Mouse (Mus musculus) ovary, postnatal 10 days (tissue): ENCODE measurements at regions not wholly inside any gene's neighbourhood (a gene's known extent, or its start where the extent isn't known, plus 50 kb on each side); places are given as distances from the start of the nearest gene placed in this dataset.

Experiments used
- DNase-seq: peaks from one replicate; pipeline ENCODE4 v3.0.0; 2022; ENCODE audit warnings: low spot score

DNA sequence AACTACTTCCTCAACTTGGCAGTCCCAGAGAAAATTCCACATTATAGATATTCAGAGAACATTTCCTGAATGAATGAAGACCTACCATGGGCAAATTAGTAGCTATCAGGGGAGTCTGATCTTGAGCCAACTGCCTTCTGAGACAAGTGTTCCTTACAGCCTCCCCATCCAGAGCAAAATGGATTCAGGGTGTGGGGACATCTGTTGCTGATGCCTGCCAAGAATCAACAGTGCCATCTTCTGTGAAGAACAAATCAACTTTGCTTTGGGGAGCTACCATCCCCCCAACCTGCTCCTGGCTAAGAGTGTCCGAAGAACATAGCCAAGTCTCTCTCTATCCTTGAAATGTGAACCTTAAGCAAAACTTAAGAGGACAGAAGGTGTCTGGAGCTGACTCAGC, 217.9 kb downstream of the Nedd1 start:
- no peak for DNase-seq

DNA sequence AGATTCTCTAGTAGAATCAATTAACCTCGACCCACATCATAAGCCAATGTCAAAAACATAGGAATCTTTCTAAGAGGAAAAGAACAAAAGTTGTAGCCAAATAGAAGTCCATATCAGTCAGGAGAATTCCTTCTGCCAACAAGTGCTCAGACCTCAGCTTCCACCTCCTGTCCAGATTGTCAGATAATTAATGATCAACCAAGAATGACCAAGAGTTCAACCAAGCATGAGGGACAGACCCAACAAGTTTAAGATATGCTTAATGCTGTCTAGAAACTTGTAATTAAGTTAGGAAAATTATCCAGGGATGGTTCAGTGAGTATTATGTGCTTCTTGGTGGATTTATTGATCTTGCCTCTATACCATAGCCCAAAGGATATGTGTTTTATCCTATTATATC, 238.6 kb downstream of the Nedd1 start:
- no peak for DNase-seq

DNA sequence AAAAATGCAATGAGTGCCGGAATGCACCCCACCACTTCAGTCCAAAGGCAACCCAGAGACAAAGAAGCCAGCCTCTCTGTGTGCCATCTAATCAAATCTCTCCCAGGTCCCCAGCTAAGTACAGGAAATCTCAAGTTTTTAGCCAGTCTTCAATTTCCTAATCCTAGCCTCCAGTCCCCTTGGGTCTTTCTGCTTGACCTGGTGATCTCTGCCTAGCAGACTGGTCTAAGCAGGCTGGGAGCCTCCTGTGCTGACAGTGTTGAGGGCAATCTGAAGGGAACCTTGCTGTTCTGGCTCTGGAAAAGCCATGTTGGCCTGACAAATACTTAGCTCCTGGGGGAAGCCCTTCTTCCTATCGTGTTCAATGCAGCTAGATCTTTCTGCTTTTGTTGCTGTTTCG, 248.9 kb downstream of the Nedd1 start:
- DNase-seq: no peak

DNA sequence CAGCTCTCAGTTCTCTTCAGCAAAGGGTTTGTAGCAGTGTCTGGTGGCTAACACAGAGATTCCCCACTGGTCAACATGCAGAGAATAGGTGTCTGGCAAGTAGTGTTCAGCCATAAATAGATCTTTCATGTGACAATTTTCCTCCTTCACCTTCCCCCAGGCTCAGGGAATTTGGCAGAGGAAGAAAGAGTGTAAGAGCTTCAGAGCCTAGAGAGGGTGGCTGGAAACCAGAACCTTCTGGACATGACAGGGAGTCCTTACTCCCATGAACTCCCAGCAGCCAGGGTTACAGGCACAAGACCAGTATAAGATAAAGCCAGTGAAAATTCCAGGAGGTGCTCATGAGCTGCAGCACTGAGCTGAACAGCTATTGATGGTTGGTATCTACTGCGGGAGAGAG, 251.1 kb downstream of the Nedd1 start:
- no peak for DNase-seq

DNA sequence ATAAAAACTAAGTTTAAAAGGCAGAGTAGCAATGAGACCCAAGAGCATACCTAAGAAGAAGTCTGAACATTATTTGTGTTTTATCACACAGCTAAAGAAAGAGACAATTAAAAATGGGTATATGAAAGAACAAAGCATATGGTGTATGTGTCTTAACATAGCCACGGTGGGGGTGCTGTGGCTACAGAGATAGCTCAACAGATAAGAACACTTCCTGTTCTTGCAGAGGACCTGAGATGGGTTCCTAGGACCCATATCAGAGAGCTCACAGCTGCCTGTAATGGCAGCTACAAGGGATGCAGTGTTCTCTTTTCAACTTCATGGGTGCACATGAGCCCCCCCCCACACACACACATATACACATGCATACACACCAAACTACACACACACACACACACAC, 267.0 kb downstream of the Nedd1 start:
- DNase-seq: no peak

DNA sequence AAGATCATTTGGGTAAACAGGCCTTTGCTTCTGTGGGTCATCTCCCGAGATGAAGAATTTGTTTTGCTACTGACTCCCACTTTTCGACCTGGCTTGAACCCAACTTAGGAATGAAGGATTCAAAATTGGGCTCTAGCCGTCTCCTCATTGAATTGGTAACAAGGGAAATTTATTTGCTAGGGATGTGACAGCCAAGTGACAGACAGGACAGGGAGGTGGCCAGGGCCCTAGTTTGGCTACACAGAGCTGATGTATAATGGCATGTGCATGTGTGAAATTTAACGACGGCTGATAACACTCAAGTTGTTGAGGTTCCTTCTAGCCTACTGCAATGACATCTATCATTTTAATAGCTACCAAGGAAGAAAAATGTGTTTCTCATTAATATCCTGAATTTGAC, 268.7 kb downstream of the Nedd1 start:
- no peak for DNase-seq

DNA sequence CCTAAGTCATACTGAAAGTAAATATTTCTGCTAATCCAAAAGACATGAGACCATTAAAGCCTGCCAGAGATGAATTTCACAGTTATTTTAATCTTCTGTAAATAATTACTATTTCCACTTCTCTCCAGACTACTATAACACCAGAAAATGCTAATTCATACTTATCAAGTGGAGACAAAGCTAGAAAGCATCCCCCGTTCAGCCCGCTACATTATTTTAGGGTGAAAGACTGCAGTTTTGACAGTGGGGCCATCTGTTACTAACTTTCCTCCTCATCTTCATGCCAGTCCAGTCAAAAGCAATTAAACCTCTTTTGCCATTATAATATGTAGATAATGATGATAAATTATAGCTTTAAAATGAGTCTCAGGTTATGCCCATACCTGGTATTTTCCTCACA, 276.3 kb downstream of the Nedd1 start:
- no peak for DNase-seq

DNA sequence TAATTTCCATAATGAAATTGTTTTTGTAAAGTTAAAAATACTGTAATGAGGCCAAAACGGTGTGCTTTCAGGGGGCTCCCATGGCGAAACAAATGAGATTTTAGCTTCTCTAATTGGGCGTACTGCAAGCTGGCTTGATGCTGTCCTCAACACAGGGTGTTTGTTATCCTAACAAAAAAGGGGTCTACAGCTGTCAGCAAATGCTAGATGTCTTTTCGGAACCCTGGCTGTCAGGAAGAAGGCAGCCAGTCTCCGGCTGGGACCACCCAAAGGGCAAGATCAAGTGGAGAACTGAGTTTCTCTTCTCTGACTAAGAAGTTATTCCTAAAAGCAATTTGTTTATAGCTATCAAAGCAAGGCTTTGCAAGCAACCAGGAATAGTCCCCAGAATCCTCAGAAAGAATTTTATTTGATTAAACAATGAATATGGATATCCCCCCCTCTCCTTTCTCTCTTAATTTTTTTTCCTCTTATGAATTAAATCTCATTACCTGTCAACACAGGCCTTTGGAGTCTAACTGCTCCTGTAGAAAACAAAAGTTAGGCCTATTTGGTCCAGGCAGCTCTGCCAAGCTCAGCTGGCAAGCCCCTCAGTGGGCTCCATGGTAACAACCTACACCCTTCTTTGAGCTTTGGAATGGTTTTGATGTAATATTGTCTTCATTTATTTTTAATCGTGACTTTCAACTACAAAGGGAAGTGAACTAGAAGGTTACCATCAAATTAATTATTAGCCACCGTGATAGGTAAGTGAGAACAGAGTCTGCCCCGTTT, 283.4 kb downstream of the Nedd1 start:
- DNase-seq: no peak

DNA sequence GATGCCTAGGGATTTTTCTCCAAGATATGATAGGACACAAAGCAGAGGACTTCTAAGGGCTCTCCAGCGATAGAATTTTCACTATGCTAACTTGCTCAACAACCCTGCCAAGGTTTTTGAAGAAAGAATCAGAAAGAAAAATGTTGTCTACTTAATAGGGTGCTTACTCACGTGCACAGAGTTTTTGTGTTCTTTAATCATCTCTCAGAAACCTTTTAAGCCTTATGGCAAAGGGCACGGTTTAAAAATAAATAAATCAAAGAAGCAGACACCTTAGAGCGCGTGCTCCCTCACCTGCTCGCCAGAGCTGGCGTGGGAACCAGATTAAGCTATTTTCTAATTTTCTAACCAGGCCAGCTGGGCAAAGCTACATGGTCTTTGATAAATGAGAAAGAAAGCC, 293.0 kb downstream of the Nedd1 start:
- no peak for DNase-seq

DNA sequence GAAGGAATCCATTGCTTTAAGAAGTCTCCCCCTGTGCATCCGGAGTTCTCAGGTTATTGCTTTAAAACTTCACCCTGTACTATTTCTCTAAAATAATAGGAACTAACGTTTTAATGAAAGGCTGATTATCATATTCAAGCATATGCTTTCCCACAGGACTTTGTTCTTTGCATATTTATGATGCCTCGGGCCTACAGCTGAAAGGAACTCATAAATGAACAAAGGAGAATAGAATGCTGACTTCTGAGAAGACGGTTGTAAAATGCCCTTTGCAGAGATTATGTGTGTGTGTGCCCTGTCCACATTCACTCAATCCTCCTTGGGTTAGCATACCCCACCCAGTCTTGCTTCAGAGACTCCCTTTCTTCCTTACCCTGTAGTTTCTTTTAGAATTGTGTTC, 294.2 kb downstream of the Nedd1 start:
- DNase-seq: no peak

DNA sequence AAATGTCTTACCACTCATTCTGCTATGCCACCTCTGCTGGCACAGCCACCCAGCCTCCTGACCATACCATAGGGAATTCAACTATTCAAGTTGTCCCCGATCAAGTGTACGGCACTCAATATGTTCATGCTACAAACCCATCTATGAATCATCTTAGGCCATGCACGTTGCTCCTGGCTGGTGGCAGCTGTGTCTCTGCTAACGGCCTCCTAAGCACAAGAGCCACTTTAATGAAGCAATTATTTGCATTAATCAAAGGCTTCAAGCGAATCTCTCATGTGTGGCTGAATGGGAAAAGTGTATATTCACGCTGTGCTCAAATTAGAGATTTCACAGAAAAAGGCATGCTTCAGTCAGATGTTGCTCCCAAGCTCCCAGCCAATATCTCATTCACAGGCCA, 295.8 kb downstream of the Nedd1 start:
- no peak for DNase-seq

DNA sequence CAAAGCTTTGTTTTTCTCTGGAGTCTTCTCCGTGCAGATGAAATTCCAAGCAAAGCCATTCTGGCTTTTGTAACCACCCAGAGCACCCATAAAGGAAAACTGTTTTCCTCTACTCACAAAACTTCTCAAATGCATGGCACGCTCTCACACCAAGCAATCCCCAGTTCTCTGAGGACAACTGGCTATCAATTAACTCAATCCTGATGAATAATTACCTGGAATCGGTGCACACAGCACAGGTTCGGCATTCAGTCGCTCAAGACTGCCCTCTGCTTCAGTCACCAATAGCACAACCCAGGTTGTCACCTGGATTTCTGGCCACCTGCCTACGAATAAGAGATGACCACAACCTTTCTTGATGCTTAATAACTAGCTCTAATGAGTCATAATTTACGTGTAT, 309.5 kb downstream of the Nedd1 start:
- DNase-seq: no peak

DNA sequence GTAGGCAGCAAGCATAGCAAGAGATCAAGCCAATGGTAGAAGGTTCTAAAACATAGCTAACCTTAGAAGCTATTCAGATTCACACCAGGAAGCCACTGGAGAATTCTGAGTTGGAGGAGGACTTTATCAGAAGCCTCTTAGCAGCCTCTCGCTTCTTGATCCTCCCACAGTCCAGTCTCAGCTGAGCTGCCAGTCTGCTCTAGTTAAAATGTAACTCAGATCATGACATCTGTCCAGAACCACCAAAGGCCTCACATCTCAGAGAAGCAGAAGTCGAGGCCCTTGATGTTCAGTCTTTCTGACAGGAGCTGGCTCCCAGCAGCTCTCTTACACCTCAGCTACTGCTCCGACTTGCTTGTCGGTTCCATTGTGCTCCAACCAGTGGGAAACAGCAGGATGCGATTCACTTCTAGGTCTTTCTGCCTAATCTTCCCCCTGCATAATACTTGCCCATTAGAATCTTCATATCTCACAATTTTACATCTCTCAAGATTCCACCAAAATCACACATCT, 311.4 kb downstream of the Nedd1 start:
- DNase-seq: no peak

DNA sequence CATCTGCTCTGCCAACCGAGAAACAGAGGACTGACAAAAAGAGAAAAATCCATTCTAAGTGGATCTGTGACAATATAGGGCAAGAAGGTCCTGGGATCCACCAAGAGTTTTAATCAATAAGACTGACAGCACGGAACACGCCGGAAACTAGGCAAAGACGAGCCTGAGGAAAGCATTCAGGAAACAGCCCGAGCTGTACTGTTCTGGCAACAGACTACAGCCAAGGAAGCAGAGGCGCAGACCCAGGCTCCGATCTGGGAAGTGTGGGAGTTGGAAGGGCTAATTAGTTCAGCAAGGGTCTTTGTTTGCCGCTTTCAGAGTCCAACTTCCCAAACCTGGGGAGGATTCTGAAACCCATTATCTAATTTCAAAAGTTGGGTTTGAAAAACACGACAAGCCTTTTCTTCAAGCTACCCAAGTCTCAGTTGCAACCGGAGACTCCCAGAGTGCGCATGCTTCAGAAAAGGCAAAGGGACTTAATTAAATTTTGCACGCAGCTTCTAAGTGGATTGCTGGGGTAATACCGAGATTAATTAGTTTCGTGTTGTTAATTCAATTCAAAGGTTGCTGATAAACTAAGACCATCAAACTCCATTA, 317.4 kb downstream of the Nedd1 start:
- DNase-seq: no peak

DNA sequence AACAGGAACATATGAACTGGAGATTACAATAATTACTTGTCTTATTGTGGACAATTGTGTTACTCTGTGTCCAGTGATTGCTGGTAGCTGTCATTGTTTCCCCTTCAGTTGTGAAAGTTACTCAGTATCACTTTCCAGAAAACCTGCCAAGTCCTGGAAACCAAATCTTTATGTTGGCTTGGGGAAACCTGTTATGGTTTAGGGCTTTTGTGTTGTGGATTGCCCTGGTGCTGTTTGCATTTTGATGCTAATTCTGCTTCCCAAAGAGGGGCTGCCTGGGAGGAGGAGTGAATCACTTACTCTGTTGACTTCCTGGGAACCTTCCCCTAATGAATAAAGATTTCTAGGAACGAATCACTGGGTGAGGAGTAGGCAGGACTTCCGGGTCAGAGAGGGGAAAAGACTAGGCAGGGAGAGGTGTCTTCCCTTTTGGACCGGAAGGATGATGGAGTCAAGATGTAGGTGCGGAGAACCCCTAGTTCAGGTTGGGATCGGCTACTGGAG, 321.6 kb downstream of the Nedd1 start:
- DNase-seq: no peak

DNA sequence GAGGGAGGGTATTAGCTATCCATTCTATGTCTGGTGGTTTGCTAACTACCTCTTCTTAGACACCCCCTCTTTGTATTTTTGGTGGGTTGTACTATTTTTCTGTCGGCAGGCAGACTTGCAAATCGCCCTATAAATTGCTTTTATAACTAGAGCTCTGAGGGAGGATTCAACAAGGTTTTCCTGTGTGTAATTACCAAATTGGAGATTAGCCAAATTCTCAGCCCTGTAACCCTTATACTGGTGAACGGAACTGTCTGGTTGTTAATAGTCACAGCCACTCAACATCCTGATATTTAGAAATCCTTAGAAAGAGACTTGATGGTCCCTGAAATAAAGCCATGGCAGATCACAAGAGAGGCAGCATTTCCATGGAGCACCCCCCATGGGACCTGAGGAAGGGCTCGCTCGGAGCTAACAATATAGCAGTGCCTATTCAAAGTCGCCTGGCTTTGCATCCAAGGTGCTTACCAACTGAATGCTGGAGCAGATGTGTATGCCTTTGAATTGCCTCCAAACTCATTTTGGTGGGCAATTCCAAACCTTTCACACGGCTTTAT, 333.0 kb downstream of the Nedd1 start:
- no peak for DNase-seq

DNA sequence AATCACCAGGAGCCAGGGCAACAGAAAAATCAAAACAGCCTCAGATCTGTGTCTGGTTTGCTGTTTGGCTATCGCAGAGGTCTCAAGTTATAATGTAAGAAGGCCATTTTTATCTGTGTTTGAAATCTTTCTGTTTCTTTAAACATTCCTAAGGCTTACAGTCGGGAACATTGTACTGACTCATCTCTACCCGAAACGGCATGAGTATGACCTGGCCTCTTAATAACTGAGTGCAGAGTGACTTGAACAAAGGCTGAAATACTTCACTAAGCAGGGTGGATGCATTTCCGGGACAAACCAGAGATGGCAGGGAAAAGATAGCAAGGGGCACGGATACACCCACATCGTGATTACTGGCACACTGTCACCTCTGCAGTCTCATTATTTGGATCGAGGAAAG, 355.1 kb downstream of the Nedd1 start:
- DNase-seq: no peak

DNA sequence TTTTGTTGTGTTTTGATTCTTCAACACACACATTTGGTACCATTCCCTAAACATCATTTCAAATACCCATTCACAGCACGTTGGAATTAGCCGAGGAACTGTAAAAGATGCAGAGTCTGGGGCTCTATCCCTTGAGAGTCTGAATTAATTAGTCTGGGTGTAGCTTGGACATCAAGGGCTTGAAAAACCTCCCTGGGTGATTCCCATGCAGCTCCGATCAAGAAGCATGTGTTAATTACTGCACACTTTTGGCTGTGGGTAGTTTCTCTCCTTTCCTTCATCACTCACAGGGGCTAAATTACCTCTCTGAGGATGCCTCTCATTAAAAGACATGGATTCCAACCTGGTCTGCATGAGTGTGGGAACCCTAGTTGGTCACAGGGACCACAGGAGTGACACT, 365.5 kb downstream of the Nedd1 start:
- DNase-seq: no peak

DNA sequence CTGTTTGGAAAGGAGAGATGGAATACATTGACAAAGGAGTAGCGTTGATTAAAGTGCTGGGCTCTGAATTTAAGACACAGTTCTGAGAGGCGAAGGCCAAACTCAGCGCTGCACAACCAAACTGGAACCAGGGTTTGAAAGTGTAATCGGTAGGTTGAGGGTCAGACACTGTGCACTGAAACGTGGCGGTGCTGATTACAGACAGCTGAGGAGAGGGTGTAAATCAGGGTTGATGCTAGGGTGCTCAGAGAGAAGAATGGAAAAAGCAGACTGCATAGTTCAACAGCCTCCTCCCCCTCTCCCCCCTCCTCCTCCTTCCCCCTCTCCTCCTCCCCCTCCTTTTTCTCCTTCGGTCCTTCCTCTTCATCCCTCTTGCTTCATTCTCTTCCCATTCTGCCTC, 373.2 kb downstream of the Nedd1 start:
- no peak for DNase-seq

DNA sequence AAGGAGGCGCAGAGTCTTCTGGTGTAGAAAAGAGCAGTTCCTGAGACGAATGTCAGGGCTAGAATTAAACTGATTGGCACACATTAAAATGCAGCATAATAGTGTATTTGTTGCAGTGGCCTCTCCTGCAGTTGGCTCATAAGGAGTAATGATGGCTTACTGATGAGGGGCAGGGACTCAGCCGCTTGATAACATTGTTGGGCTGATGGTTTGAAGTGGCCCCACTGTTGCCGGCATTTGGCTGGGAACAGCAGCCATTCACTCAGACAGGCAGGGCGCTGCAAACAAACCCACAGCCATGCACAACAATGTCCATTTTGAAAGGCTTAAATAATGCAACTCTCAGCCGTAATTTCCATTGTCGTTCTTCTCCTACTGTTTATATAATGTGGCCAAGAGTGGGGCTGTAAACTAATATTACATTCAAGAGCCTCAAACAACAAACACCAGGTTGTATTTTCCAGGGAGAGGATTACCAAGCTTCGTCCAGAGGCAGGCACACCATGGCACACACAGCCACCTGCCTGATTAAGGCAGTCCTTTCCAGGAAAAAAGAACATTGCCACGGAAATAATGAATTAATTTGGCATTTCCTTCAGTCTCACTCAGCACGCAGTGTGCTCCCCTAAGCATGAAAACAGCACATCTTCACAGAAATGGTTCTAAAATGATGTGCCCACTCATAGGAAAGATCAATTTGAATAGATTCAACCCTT, 374.1 kb downstream of the Nedd1 start:
- no peak for DNase-seq

DNA sequence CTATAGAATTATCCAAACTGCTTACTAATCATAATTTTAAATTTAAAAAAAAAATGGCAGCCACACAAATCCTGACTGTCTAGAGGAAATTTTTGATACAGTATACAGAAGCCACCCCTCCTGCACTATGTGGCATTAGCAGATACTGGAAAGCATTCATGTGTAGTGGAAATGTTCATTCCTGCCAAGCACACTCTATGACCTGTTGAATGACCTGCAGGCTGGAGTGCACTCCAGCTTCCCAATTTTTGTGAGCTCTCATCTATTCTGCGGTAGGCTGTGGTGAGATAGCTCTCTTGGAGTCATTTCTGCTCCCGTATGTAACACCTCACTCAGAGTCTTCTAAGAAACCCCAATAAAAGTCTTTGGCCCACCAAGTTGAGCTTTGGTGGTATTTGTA, 382.5 kb downstream of the Nedd1 start:
- no peak for DNase-seq

DNA sequence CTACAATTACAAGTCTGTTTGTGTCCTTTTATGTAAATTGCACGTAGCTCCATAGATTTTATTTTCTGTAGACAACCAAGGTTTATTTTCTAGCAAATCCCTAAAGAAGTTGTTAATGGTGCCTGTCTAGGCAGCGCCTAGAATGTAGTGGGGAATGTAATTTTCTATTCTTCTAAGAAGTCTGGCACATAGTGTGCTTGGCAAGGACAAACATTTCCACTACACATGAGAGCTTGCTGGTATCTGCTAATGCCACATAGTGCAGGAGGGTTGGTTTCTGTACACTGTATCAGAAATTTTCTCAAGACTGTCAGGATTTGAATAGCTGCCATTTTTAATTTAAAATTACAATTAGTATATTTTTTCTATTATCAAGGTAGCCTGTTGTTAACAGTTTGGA, 385.3 kb downstream of the Nedd1 start:
- DNase-seq: no peak

DNA sequence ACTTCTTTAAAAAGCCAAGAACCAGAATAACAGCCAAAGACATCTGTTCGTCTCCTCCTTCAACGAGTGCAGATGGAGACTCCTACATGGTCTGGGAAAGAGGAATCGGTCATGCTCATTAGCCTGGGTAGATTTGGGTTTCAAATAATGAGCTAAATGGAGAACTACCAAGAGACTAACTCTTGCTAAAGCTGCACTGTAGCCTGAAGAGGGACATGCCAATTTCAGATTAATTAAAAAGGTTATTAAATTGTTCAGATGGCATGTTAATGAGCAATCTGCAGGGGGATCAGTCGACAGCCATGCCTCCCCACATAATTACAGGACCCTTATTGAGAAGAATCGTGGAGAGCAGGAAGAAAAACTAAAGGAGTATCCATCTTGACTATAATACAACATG, 386.1 kb downstream of the Nedd1 start:
- DNase-seq: no peak
